Mouse (Mus musculus): ENCODE results near the gene Larp6. TPM values are rescaled to one million over a fixed set of nuclear protein-coding genes. Genes with fewer than 3 reads are reported as not detected.

Larp6 gene
- 30.0 and 39.1 TPM in 2 replicates for polyA plus RNA-seq (2021; fragmentation: Nextera tagmentation)
- long read RNA-seq, experiment 1, transcript Larp6-201 (3 exons, 2,440 nt), result major isoform, 332 of 355 reads
- long read RNA-seq, experiment 1, partial matches to known transcripts, result 8 of 355 reads
- long read RNA-seq, experiment 1, other reads (novel, unspliced or antisense), result 15 of 355 reads
- long read RNA-seq, experiment 2, transcript Larp6-201 (3 exons, 2,440 nt), result major isoform, 55 of 66 reads
- long read RNA-seq, experiment 2, partial matches to known transcripts, result 10 of 66 reads
- long read RNA-seq, experiment 2, other reads (novel, unspliced or antisense), result 1 of 66 reads

DNA sequence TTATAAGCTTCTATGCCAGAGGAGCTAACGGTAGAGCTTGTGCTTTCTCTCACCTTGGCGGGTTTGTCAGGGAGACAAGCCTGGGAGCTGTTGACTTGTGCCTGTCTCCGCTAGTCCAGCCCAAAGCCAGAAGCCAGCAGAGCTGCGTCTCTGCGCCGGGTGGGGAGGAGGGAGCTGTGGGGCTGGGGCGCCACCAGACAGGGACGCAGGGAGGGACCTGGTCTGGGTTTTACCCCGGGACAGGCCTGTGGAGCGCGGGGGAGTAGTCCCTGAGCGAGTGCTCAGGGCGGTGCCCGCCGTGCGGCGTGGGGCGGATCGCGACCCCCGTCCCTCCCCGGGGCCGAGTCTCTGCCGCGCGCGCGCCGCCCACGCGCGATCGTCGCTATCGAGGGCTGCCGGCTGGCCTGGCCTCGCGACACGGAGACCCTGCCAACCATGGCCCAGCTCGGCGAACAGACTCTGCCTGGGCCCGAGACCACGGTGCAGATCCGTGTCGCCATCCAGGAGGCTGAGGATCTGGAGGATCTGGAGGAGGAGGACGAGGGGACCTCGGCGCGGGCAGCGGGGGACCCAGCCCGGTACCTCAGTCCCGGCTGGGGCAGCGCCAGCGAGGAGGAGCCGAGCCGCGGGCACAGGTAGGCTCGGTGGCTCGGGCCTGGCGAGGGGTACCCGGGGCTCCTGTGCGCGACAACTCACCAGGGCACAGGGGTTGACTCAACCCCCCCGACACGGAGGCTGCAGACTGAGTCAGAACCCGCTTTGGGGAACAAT, at the start of gene Larp6:
Larp6 (plus strand) TSS at position 219 of the 771 bp plus-strand sequence.

DNA sequence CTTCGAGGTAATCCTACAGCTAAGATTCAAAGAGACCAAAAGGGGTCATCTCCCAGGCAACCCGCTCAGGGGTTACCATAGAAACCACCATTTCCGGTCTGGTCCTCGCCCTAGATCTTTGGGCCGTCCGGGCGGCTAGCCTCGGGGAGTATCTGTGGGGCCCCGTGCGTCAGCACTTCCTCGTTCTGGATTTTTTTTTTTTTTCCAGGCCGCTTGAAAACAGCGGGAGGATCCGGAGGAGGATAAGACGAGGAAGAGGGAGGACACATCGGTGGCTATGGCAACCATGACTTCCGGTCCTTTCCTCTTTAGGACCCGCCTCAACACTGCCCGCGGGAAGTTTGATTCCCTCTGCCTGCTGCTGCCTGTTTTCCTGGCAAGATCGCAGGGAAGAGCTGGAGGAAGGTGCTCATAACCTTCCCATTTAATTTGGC, 24.9 kb upstream of the Larp6 start, which contains the start of gene Lrrc49:
Lrrc49 (minus strand) TSS at position 268 of the 434 bp plus-strand sequence.

Other genes starting within 250 kb of the Larp6 start
- 0.87 and 1.3 TPM in 2 replicates for gene Thsd4, start 190.9 kb upstream of the Larp6 start, polyA plus RNA-seq (2021; fragmentation: Nextera tagmentation)
- gene Lrrc49, start 24.8 kb upstream of the Larp6 start, polyA plus RNA-seq (2021; fragmentation: Nextera tagmentation), result 41.8 and 53.0 TPM in 2 replicates
- 1.7 and 1.9 TPM in 2 replicates for gene Uaca, start 81.6 kb downstream of the Larp6 start, polyA plus RNA-seq (2021; fragmentation: Nextera tagmentation)

Data from left cerebral cortex, adult 6 months (tissue).